Mouse (Mus musculus) cortical plate, adult 2 months (tissue): ENCODE data around the gene Igfbpl1.

Experiments
- CTCF ChIP-seq: fragments of 200-500 bp; IDR thresholded peaks from 2 replicates; pipeline ENCODE4 v1.5.1; 2011; ENCODE audit warnings: mild to moderate bottlenecking, control low read depth, low read length; ENCODE audit not compliant: insufficient read depth; ENCODE audit errors: extremely low read depth
- POLR2A ChIP-seq: fragments of 200-500 bp; IDR thresholded peaks from 2 replicates; pipeline ENCODE4 v1.6.1; 2011; ENCODE audit warnings: mild to moderate bottlenecking, low read length, control low read depth; ENCODE audit not compliant: insufficient read depth; ENCODE audit errors: extremely low read depth

GRCm38 (mm10) chr4:45790018-45790417 lies 36.7 kb downstream of the Igfbpl1 start:
- TF ChIP-seq CTCF: no peak
- no peak for TF ChIP-seq POLR2A
